Comparison of ENCODE assay signal across 27 mouse cellular contexts in the genomic region with DNA sequence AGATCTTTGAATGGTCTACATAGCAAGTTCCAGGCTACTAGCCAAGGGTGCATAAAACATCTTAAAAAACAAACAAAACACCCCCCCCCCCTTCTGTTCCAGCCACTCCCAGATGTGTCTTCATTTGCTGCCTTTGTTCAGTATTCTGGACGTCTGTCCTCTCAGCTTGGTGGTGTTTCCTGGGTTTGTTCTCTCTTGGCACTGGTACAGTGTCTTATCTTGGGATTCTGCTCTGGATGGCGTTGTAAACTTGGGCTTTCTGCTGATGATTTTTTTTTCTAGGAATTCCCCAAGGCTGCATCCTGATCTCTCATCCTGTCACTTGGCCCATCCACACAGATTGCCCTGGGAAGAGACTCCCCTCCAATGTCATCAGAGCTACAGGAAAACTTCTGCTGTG. TPM values are rescaled to one million over a fixed set of nuclear protein-coding genes. Genes with fewer than 3 reads are reported as not detected.
DNase-seq lines count a peak whose midpoint lies in the region; ATAC-seq and TF ChIP-seq lines count a peak whose summit lies in the region.
"Had no signal": no experiment of that assay in that cellular context is flagged by ENCODE, and none has a peak within 500 bp of the region (broad histone marks: within the 10 kb centered on the region; RNA-seq: fewer than 3 reads in every experiment).

No protein-coding gene starts in this region.

- H3K27ac ChIP-seq in kidney, embryonic 16.5 days (ENCODE audit: low read length): peak overlapping the region; percentile 16; the same call in 1 of the 2 replicates
- H3K27ac ChIP-seq in lung, embryonic 16.5 days (ENCODE audit: low read length): no peak overlapping the region
- H3K27ac ChIP-seq: embryonic facial prominence, embryonic 12.5 days; embryonic facial prominence, embryonic 15.5 days; gastrocnemius, adult 2 months; hindbrain, embryonic 12.5 days had no signal

- H3K27me3 ChIP-seq in kidney, embryonic 16.5 days (ENCODE audit: insufficient read depth, low read length): no peaks in the 10 kb centered on the region
- no peaks in the 10 kb centered on the region for H3K27me3 ChIP-seq in lung, embryonic 16.5 days (ENCODE audit: control insufficient read depth, insufficient read depth, low read depth, low read length)
- H3K27me3 ChIP-seq: embryonic facial prominence, embryonic 12.5 days; embryonic facial prominence, embryonic 15.5 days; hindbrain, embryonic 12.5 days had no signal

- H3K9ac ChIP-seq in kidney, embryonic 16.5 days (replicated peaks; ENCODE audit: low read length): no peak overlapping the region
- H3K9ac ChIP-seq in lung, embryonic 16.5 days (ENCODE audit: low read length): no peak overlapping the region
- H3K9ac ChIP-seq: embryonic facial prominence, embryonic 12.5 days; embryonic facial prominence, embryonic 15.5 days; forebrain, postnatal 0 days; hindbrain, embryonic 12.5 days had no signal

- H3K36me3 ChIP-seq in kidney, embryonic 16.5 days (ENCODE audit: insufficient read depth, low read length): no peaks in the 10 kb centered on the region
- H3K36me3 ChIP-seq in lung, embryonic 16.5 days (ENCODE audit: control insufficient read depth, insufficient read depth, low read length): no peaks in the 10 kb centered on the region
- H3K36me3 ChIP-seq: embryonic facial prominence, embryonic 12.5 days; embryonic facial prominence, embryonic 15.5 days; hindbrain, embryonic 12.5 days had no signal

- DNase-seq in kidney, postnatal 25 days: no peak
- DNase-seq in lung, adult 18-20 months: no peak
- DNase-seq in lung, postnatal 25 days (ENCODE audit: low spot score): peak; percentile 26
- no peak for DNase-seq in lung, adult 2 months
- DNase-seq in spleen, postnatal 14 days (ENCODE audit: low spot score in 2 of 2): no peak
- DNase-seq: adrenal gland, adult 2 months; adrenal gland, postnatal 14 days; cerebellum, adult 11 months; cerebellum, adult 2 months; cerebellum, adult 9-11 months; cerebellum, postnatal 25 days; forebrain, postnatal 0 days; gastrocnemius, adult 2 months; gastrocnemius, postnatal 14 days; heart, adult 11 months had no signal

- no peak overlapping the region for H3K4me3 ChIP-seq in kidney, embryonic 16.5 days (ENCODE audit: low read length)
- H3K4me3 ChIP-seq in lung, embryonic 16.5 days (ENCODE audit: low read length): no peak overlapping the region
- H3K4me3 ChIP-seq in lung, adult 2 months (replicated peaks; ENCODE audit: extremely low read depth, low read depth, low read length): no peak overlapping the region
- H3K4me3 ChIP-seq: embryonic facial prominence, embryonic 12.5 days; embryonic facial prominence, embryonic 15.5 days; gastrocnemius, adult 2 months; hindbrain, embryonic 12.5 days had no signal

- peaks cover 35% of the 10 kb centered on the region for H3K4me1 ChIP-seq in kidney, embryonic 16.5 days (ENCODE audit: insufficient read depth, low read length)
- H3K4me1 ChIP-seq in lung, embryonic 16.5 days (replicated peaks; ENCODE audit: control insufficient read depth, insufficient read depth, low read length): no peaks in the 10 kb centered on the region
- H3K4me1 ChIP-seq in lung, adult 2 months (ENCODE audit: control insufficient read depth, insufficient read depth, low read length): no peaks in the 10 kb centered on the region
- H3K4me1 ChIP-seq: embryonic facial prominence, embryonic 12.5 days; embryonic facial prominence, embryonic 15.5 days; hindbrain, embryonic 12.5 days had no signal

- no peak for ATAC-seq in kidney, embryonic 16.5 days (ENCODE audit: low FRiP score, low TSS enrichment)
- peak; percentile 28; the same call in 1 of the 2 replicates for ATAC-seq in lung, embryonic 16.5 days (ENCODE audit: low read depth)
- ATAC-seq: CD4-positive, CD25-positive, alpha-beta regulatory T cell, adult 4 months; forebrain, embryonic 14.5 days; forebrain, postnatal 0 days had no signal

- 49% methylated on average over 2 of the region's 2 CpGs for WGBS in kidney, embryonic 16.5 days
- 34% methylated on average over 2 of the region's 2 CpGs for WGBS in lung, embryonic 16.5 days
- 25% methylated on average over 2 of the region's 2 CpGs for WGBS in lung, adult 2 months

- no peak overlapping the region for H3K4me2 ChIP-seq in kidney, embryonic 16.5 days (replicated peaks; ENCODE audit: low read depth, low read length)
- no peak overlapping the region for H3K4me2 ChIP-seq in lung, embryonic 16.5 days (ENCODE audit: low read depth, low read length)
- H3K4me2 ChIP-seq: embryonic facial prominence, embryonic 12.5 days; embryonic facial prominence, embryonic 15.5 days; heart, embryonic 11.5 days; hindbrain, embryonic 12.5 days had no signal

- no peak for TF ChIP-seq POLR2A in lung, adult 2 months (IDR thresholded peaks at IDR 0.05; ENCODE audit: borderline replicate concordance, extremely low read depth, low read depth, low read length)

- TF ChIP-seq CTCF in lung, adult 2 months (IDR thresholded peaks at IDR 0.05; ENCODE audit: insufficient read depth, low read length): no peak

- no peaks in the 10 kb centered on the region for H3K9me3 ChIP-seq in kidney, embryonic 16.5 days (ENCODE audit: low read length)
- no peaks in the 10 kb centered on the region for H3K9me3 ChIP-seq in lung, embryonic 16.5 days (ENCODE audit: control insufficient read depth, low read length)
- H3K9me3 ChIP-seq: embryonic facial prominence, embryonic 12.5 days; embryonic facial prominence, embryonic 15.5 days; hindbrain, embryonic 12.5 days had no signal

RNA-seq across cellular contexts. Expression of a gene that starts 7.3 kb away (rescaled TPM):
- 0.12 TPM in 1 of 2 replicates, not detected in the other for polyA plus RNA-seq in kidney, embryonic 16.5 days (2015; fragmentation: Nextera tagmentation; extraction: Ambion mirVana)
- polyA plus RNA-seq in lung, embryonic 16.5 days (2015; fragmentation: Nextera tagmentation; extraction: Ambion mirVana): 0.40 and 1.8 TPM in 2 replicates
- 0.18 and 0.34 TPM in 2 replicates for polyA plus RNA-seq in lung, adult 2 months (2012; rRNA removed)
- polyA plus RNA-seq: cerebellum, adult 2 months; forebrain, embryonic 11.5 days; heart, embryonic 14.5 days; heart, postnatal 0 days had no signal

RNA-seq across cellular contexts. Expression of a gene that starts 7.3 kb away (rescaled TPM):
- 224 and 245 TPM in 2 replicates for polyA plus RNA-seq in kidney, embryonic 16.5 days (2015; fragmentation: Nextera tagmentation; extraction: Ambion mirVana)
- polyA plus RNA-seq in lung, embryonic 16.5 days (2015; fragmentation: Nextera tagmentation; extraction: Ambion mirVana): 0.64 TPM in 1 of 2 replicates, not detected in the other
- polyA plus RNA-seq in lung, adult 2 months (2012; rRNA removed): 0.06 and 0.14 TPM in 2 replicates
- polyA plus RNA-seq: adrenal gland, adult 2 months; C2C12; embryonic facial prominence, embryonic 12.5 days; embryonic facial prominence, embryonic 15.5 days; forebrain, embryonic 11.5 days; forebrain, embryonic 14.5 days; heart, embryonic 14.5 days had no signal

Comparison
In these comparisons a context has a peak if more than half of its experiments do, and no peak if none do; other contexts are left out.
1. RNA of a gene that starts 7.3 kb away (polyA plus RNA-seq): 224 to 245 TPM in kidney, embryonic 16.5 days; 0.06 to 0.14 TPM in lung, adult 2 months and 0.64 TPM in lung, embryonic 16.5 days; every median in the first group is over 100 times any median in the second.